Mouse (Mus musculus): ENCODE results near the gene Asxl1.

GRCm38 (mm10) chr2:153446476-153446875 is 100.8 kb downstream of the Asxl1 start:
- no peak for TF ChIP-seq CTCF (IDR thresholded peaks at IDR 0.05; ENCODE audit: control insufficient read depth, insufficient read depth, low read length)
- TF ChIP-seq POLR2A (IDR thresholded peaks at IDR 0.05; ENCODE audit: borderline replicate concordance, control insufficient read depth, low read depth, low read length) = no peak
